Mouse (Mus musculus): ENCODE data around the gene Fgf23. TPM values are rescaled to one million over a fixed set of nuclear protein-coding genes. Genes with fewer than 3 reads are reported as not detected.

The Fgf23 gene
- total RNA-seq, 2 experiments from 2014 or later: 0.69 TPM; not detected in 1

- DNase-seq (ENCODE audit: low spot score in 2 of 2): peak; percentile 41 to 65
Observed at GRCm38 (mm10) chr6:127114753-127115456, 42.2 kb downstream of the Fgf23 start.

- no peak for DNase-seq (ENCODE audit: low spot score in 2 of 2)
Observed at GRCm38 (mm10) chr6:127122221-127122806, 49.6 kb downstream of the Fgf23 start.

GRCm38 (mm10) chr6:127122996-127123395 is 50.3 kb downstream of the Fgf23 start:
- no peak for DNase-seq (ENCODE audit: low spot score in 2 of 2)

- no peak for DNase-seq (ENCODE audit: low spot score in 2 of 2)
Observed at GRCm38 (mm10) chr6:127123506-127123905, 50.8 kb downstream of the Fgf23 start.

GRCm38 (mm10) chr6:127129659-127130058 is 57.0 kb downstream of the Fgf23 start:
- DNase-seq (ENCODE audit: low spot score in 2 of 2): no peak

- no peak for DNase-seq (ENCODE audit: low spot score in 2 of 2)
Observed at GRCm38 (mm10) chr6:127130377-127130776, 57.7 kb downstream of the Fgf23 start.

Other genes with a start within 250 kb of the Fgf23 start
- gene Ndufa9, start 223.8 kb upstream of the Fgf23 start, total RNA-seq (2021): 100 to 1,000 TPM; 162 to 163 TPM
- gene Akap3, start 219.8 kb upstream of the Fgf23 start, total RNA-seq (2021): under 1 TPM; 0.12 to 0.21 TPM
- gene Dyrk4, start 151.1 kb upstream of the Fgf23 start, total RNA-seq (2021): under 1 TPM; 0.30 to 0.50 TPM
- 1 to 10 TPM; 3.0 to 3.5 TPM for gene Rad51ap1, start 133.3 kb upstream of the Fgf23 start, total RNA-seq (2021)
- 10 to 100 TPM; 38.3 to 42.9 TPM for gene D6Wsu163e, start 132.9 kb upstream of the Fgf23 start, total RNA-seq (2021)
- gene Fgf6, start 57.3 kb upstream of the Fgf23 start, total RNA-seq (2021): not detected
- gene Tigar, start 36.7 kb downstream of the Fgf23 start, total RNA-seq (2021): 10 to 100 TPM; 30.6 to 36.6 TPM
- gene Ccnd2, start 79.3 kb downstream of the Fgf23 start, total RNA-seq (2021): 100 to 1,000 TPM; 174 to 210 TPM

All from layer of hippocampus, postnatal 14 days (tissue).